Comparison of ENCODE assay signal across 17 mouse cellular contexts in the genomic region with DNA sequence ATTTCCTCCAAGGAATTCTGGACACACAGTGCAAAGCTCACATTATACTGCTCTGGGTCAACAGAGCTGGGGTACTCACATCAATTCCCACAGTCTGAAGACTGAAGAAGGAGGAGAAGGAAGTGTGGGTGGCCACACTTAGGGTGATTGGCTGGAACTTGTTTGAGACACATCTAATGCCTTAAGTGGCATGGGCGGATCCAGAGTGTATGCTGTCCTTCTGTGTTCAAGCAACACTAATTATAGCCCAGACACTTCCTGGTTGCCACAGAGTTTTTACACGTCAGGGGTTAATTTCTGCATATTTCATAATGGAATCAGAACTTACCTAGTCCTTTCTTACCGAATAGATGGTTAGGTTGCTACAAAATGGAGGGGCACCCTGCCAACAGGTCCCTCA.
"Had no signal": no experiment of that assay in that cellular context is flagged by ENCODE, and none has a peak within 500 bp of the region (broad histone marks: within the 10 kb centered on the region; RNA-seq: fewer than 3 reads in every experiment).

No protein-coding gene starts in this region.

- H3K9me3 ChIP-seq: midbrain, embryonic 10.5 days; midbrain, embryonic 12.5 days; neural tube, embryonic 12.5 days; stomach, embryonic 15.5 days had no signal

- H3K4me1 ChIP-seq: neural tube, embryonic 12.5 days had no signal

- H3K36me3 ChIP-seq: midbrain, embryonic 10.5 days; midbrain, embryonic 12.5 days; neural tube, embryonic 12.5 days; stomach, embryonic 15.5 days had no signal

- DNase-seq: lung, adult 18-20 months; lung, embryonic 14.5 days; lung, postnatal 14 days; lung, postnatal 36 days; midbrain, embryonic 14.5 days; retina, postnatal 1 day; right cerebral cortex, adult 18-20 months; thymus, adult 2 months; thymus, postnatal 25 days; thymus, postnatal 4 days had no signal

- H3K9ac ChIP-seq: liver, embryonic 14.5 days; lung, embryonic 14.5 days; midbrain, embryonic 12.5 days; neural tube, embryonic 12.5 days; stomach, embryonic 15.5 days had no signal

- ATAC-seq: midbrain, embryonic 16.5 days had no signal

- H3K27ac ChIP-seq: liver, embryonic 14.5 days; midbrain, embryonic 10.5 days; midbrain, embryonic 12.5 days; neural tube, embryonic 12.5 days; stomach, embryonic 15.5 days; stomach, postnatal 0 days had no signal

- H3K27me3 ChIP-seq: midbrain, embryonic 12.5 days; neural tube, embryonic 12.5 days; stomach, embryonic 15.5 days had no signal

- H3K4me3 ChIP-seq: midbrain, embryonic 10.5 days; midbrain, embryonic 12.5 days; neural tube, embryonic 12.5 days; stomach, embryonic 15.5 days had no signal

- H3K4me2 ChIP-seq: lung, embryonic 14.5 days; midbrain, embryonic 12.5 days; neural tube, embryonic 12.5 days; stomach, embryonic 15.5 days had no signal
